Mouse (Mus musculus): ENCODE measurements around the gene Hcrtr1.

- TF ChIP-seq CTCF (IDR thresholded peaks at IDR 0.05; ENCODE audit: extremely low read depth, insufficient read depth, low read length) (no peak), POLR2A (IDR thresholded peaks at IDR 0.05; ENCODE audit: extremely low read depth, insufficient read depth, low read length) (0 out of 2 replicates have a peak, but pooled peaks have one; percentile 35)
These were observed 35.3 kb upstream of the Hcrtr1 start for GRCm38 (mm10) chr4:130174335-130175031.
